Mouse (Mus musculus): ENCODE results near the gene Mrps12. TPM values are rescaled to one million over a fixed set of nuclear protein-coding genes. Genes with fewer than 3 reads are reported as not detected.

Gene Mrps12
- polyA plus RNA-seq, 1 experiment from 2014 or later = 77.7 TPM

- peaks cover 5% of the 10 kb centered on the region; the same call in 1 of the 2 replicates for H3K4me1 ChIP-seq (replicated peaks)
- no peaks in the 10 kb centered on the region for H3K36me3 ChIP-seq (replicated peaks)
- H3K27me3 ChIP-seq = 0 out of 2 replicates have a peak, but pooled peaks cover 3% of the 10 kb centered on the region
- H3K9me3 ChIP-seq (replicated peaks) = no peaks in the 10 kb centered on the region
- H3K9ac ChIP-seq = no peak overlapping the region
- 81% methylated on average over 2 of the region's 2 CpGs for WGBS (ENCODE audit: insufficient replicate concordance)
- no peak overlapping the region for H3K4me3 ChIP-seq (replicated peaks)
- no peak overlapping the region for H3K4me2 ChIP-seq
- no peak for ATAC-seq (ENCODE audit: insufficient read depth)
- H3K27ac ChIP-seq (replicated peaks) = no peak overlapping the region
Measured at GRCm38 (mm10) chr7:28724613-28725012, 17.0 kb downstream of the Mrps12 start.

- H3K9ac ChIP-seq = no peak overlapping the region
- no peak overlapping the region for H3K4me2 ChIP-seq
- peaks cover 5% of the 10 kb centered on the region; the same call in 1 of the 2 replicates for H3K4me1 ChIP-seq (replicated peaks)
- peaks cover 12% of the 10 kb centered on the region for H3K27me3 ChIP-seq
- H3K27ac ChIP-seq (replicated peaks) = no peak overlapping the region
- no peak overlapping the region for H3K4me3 ChIP-seq (replicated peaks)
- no peaks in the 10 kb centered on the region for H3K9me3 ChIP-seq (replicated peaks)
- 77% methylated on average over 7 of the region's 7 CpGs for WGBS (ENCODE audit: insufficient replicate concordance)
- no peaks in the 10 kb centered on the region for H3K36me3 ChIP-seq (replicated peaks)
- no peak for ATAC-seq (ENCODE audit: insufficient read depth)
Measured at GRCm38 (mm10) chr7:28722079-28722478, 19.5 kb downstream of the Mrps12 start.

DNA sequence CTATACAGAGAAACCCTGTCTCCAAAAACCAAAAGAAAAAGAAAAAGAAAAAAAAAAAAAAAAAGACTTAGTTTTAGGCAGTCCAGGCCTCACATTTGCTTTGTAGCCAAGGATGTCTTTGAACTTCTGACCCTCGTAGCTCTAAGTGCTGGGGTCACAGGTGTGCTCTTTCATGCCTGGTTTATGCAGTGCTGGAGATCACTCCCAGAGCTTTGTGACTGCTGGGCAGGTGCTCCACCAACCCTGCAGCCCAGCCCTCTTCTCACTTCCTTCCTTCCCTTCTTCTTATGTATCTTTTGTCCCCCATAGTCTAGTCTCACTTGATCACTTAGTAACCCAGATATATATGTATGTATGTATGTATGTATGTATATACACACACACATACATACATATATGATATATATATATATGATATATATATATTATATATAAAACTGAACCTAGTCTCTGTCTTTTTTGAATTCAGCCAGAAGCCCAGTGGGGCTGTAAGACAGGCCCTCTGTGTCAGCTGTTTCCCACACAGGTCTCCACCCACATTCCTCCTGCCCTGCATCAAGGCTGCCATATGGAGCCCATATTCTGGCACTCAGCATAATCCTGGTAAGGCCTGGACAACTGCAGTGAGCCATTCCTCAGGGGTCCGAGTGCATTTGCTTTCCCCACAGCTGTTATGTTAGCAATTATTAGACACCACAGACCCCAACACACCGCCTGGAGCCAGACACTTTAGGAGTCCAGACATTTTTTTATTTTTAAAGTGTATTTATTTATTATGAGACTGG, 20.7 kb downstream of the Mrps12 start:
- H3K4me3 ChIP-seq (replicated peaks) = no peak overlapping the region
- no peaks in the 10 kb centered on the region for H3K9me3 ChIP-seq (replicated peaks)
- peaks cover 22% of the 10 kb centered on the region for H3K27me3 ChIP-seq
- H3K4me1 ChIP-seq (replicated peaks) = no peaks in the 10 kb centered on the region
- no peak for ATAC-seq (ENCODE audit: insufficient read depth)
- no peaks in the 10 kb centered on the region for H3K36me3 ChIP-seq (replicated peaks)
- H3K9ac ChIP-seq = no peak overlapping the region
- no peak overlapping the region for H3K27ac ChIP-seq (replicated peaks)
- WGBS (ENCODE audit: insufficient replicate concordance) = 67% methylated on average over 3 of the region's 3 CpGs
- no peak overlapping the region for H3K4me2 ChIP-seq

DNA sequence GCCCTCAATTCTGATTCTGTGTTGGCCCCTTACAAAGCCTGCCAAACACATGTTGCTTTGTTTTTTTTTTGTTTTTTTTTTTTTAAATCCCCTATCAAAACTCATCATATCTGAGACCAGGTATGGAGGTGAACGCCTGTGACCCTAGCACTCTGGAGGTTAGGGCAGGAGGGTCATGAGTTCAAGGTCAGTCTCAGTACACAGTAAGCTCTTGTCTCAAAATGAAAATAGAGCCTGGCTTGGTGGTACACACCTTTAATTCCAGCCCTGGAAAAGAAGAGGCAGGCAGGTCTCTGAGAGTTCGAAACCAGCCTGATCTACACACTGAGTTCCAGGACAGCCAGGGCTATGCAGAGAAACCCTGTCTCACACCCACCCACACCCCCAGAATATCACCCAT, 22.0 kb downstream of the Mrps12 start:
- 64% methylated on average over 2 of the region's 2 CpGs for WGBS (ENCODE audit: insufficient replicate concordance)
- H3K4me2 ChIP-seq = no peak overlapping the region
- ATAC-seq (ENCODE audit: insufficient read depth) = no peak
- no peaks in the 10 kb centered on the region for H3K36me3 ChIP-seq (replicated peaks)
- H3K9me3 ChIP-seq (replicated peaks) = no peaks in the 10 kb centered on the region
- no peaks in the 10 kb centered on the region for H3K4me1 ChIP-seq (replicated peaks)
- H3K9ac ChIP-seq = no peak overlapping the region
- no peak overlapping the region for H3K4me3 ChIP-seq (replicated peaks)
- no peak overlapping the region for H3K27ac ChIP-seq (replicated peaks)
- peaks cover 30% of the 10 kb centered on the region for H3K27me3 ChIP-seq

- H3K27me3 ChIP-seq = peaks cover 32% of the 10 kb centered on the region
- H3K9me3 ChIP-seq (replicated peaks) = no peaks in the 10 kb centered on the region
- no peak overlapping the region for H3K4me3 ChIP-seq (replicated peaks)
- no peaks in the 10 kb centered on the region for H3K4me1 ChIP-seq (replicated peaks)
- no peak overlapping the region for H3K4me2 ChIP-seq
- no peak overlapping the region for H3K27ac ChIP-seq (replicated peaks)
- WGBS (ENCODE audit: insufficient replicate concordance) = 45% methylated on average over 4 of the region's 4 CpGs
- no peak overlapping the region for H3K9ac ChIP-seq
- no peaks in the 10 kb centered on the region for H3K36me3 ChIP-seq (replicated peaks)
- ATAC-seq (ENCODE audit: insufficient read depth) = no peak
Measured at GRCm38 (mm10) chr7:28719159-28719558, 22.5 kb downstream of the Mrps12 start.

- H3K36me3 ChIP-seq (replicated peaks) = no peaks in the 10 kb centered on the region
- H3K9me3 ChIP-seq (replicated peaks) = no peaks in the 10 kb centered on the region
- H3K4me2 ChIP-seq = no peak overlapping the region
- whole genome bisulfite sequencing (ENCODE audit: insufficient replicate concordance) = 65% methylated on average over 10 of the region's 10 CpGs
- no peaks in the 10 kb centered on the region for H3K4me1 ChIP-seq (replicated peaks)
- H3K27ac ChIP-seq (replicated peaks) = no peak overlapping the region
- no peak for ATAC-seq (ENCODE audit: insufficient read depth)
- H3K4me3 ChIP-seq (replicated peaks) = no peak overlapping the region
- peaks cover 32% of the 10 kb centered on the region for H3K27me3 ChIP-seq
- H3K9ac ChIP-seq = no peak overlapping the region
Measured at GRCm38 (mm10) chr7:28717726-28718125, 23.9 kb downstream of the Mrps12 start.

DNA sequence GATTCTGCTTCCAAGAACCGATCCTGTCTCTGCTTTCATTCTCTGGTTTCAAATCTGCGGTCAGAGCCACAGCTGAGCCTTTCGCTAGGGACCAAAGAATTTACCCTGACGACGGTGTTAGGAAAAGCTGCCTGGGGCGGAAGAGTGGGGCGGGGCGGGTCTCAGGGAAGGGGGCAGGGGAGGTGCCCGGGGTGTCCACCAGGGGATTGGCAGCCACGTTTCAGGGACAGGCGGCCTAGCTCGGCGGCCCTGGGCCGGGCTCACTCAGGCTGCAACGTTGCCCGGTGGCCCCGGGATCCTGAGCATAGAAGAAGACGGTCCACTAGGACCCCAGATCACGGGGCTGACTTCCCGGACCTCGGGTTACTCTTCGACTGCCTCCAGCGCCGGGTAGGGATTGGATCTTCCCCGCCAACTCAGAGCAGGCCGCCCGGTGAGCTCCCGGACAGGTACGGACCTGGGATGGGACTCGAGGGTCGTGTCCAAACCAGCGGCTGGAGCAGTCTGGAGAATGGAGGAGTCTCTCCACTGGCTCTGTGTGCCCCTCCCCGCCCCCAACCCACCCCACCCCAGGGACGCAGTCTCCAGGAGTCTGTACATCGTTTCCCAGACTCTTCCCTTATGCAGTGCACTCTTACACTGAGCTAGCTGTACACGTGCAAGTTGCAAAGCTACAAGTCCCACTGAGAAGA, 24.9 kb downstream of the Mrps12 start, which contains the start of gene Fbxo17:
Fbxo17 (plus strand) TSS at position 215 of the 692 bp plus-strand sequence.
- Histone ChIP-seq H3K27ac (replicated peaks) (no peak within 1 kb of the TSS), H3K27me3 (peaks cover 32% of the 10 kb centered on the region), H3K36me3 (replicated peaks) (no peaks in the 10 kb centered on the region), H3K4me3 (replicated peaks) (peak within 1 kb of the TSS; percentile 46), H3K4me1 (replicated peaks) (no peaks in the 10 kb centered on the region), H3K9ac (peak within 1 kb of the TSS; percentile 12; the same call in 1 of the 2 replicates), H3K4me2 (peak within 1 kb of the TSS; percentile 65), H3K9me3 (replicated peaks) (no peaks in the 10 kb centered on the region)
- 4% methylated on average over 36 of the region's 36 CpGs for WGBS (ENCODE audit: insufficient replicate concordance)
- ATAC-seq (ENCODE audit: insufficient read depth) = no peak

DNA sequence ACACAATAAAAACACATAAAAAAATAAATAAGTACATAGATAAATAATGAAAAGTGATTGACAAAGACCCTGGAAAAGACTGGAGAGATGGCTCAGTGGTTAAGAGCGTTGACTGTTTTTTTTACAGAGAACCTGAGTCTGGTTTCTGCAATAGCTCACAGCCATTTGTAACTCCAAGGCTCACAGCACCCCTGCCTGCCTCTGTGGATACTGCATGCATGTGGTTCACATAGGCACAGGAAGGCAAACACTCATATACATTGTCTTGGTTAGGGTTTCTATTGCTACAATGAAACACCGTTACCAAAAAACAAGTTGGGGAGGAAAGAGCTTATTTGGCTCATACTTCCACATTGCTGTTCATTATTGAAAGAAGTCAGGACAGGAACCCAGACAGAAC, 26.0 kb downstream of the Mrps12 start:
- WGBS (ENCODE audit: insufficient replicate concordance) = 75% methylated on average over 2 of the region's 2 CpGs
- H3K4me2 ChIP-seq = no peak overlapping the region

GRCm38 (mm10) chr7:28714667-28715066, 27.0 kb downstream of the Mrps12 start:
- Histone ChIP-seq H3K9ac (no peak overlapping the region), H3K9me3 (replicated peaks) (no peaks in the 10 kb centered on the region), H3K4me2 (no peak overlapping the region), H3K27me3 (peaks cover 32% of the 10 kb centered on the region), H3K4me1 (replicated peaks) (no peaks in the 10 kb centered on the region), H3K4me3 (replicated peaks) (no peak overlapping the region), H3K27ac (replicated peaks) (no peak overlapping the region), H3K36me3 (replicated peaks) (no peaks in the 10 kb centered on the region)
- no peak for ATAC-seq (ENCODE audit: insufficient read depth)
- WGBS (ENCODE audit: insufficient replicate concordance) = 58% methylated on average over 5 of the region's 5 CpGs

More for the DNA sequence above, 26.0 kb downstream of the Mrps12 start:
- Histone ChIP-seq H3K4me1 (replicated peaks) (no peaks in the 10 kb centered on the region), H3K4me3 (replicated peaks) (no peak overlapping the region), H3K27me3 (peaks cover 32% of the 10 kb centered on the region), H3K27ac (replicated peaks) (no peak overlapping the region), H3K9ac (no peak overlapping the region), H3K36me3 (replicated peaks) (no peaks in the 10 kb centered on the region), H3K9me3 (replicated peaks) (no peaks in the 10 kb centered on the region)
- ATAC-seq (ENCODE audit: insufficient read depth) = no peak

DNA sequence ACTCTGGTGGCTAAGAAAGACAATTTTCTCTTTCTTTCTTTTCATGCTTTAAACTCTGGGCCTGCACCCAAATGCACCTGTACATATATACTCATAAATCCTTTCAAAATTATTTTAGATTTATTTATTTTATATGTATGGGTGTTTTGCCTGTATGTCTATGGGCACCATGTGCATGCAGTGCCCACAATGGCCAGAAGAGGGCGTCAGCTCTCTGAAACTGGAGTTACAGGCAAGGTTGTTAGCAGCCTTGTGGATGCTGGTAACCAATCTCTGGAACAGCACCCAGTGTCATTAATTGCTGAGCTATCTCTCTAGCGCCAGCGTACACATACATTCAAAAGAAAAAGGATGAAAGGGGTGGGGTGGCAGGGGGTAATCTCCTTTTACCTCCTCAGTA, 30.7 kb downstream of the Mrps12 start:
- ATAC-seq (ENCODE audit: insufficient read depth) = no peak
- H3K4me2 ChIP-seq = no peak overlapping the region
- H3K4me3 ChIP-seq (replicated peaks) = no peak overlapping the region
- H3K27me3 ChIP-seq = peaks cover 10% of the 10 kb centered on the region; the same call in 1 of the 2 replicates
- no peaks in the 10 kb centered on the region for H3K9me3 ChIP-seq (replicated peaks)
- no peaks in the 10 kb centered on the region for H3K36me3 ChIP-seq (replicated peaks)
- H3K4me1 ChIP-seq (replicated peaks) = no peaks in the 10 kb centered on the region
- no peak overlapping the region for H3K27ac ChIP-seq (replicated peaks)
- no peak overlapping the region for H3K9ac ChIP-seq
- 64% methylated on average over 3 of the region's 3 CpGs for WGBS (ENCODE audit: insufficient replicate concordance)

DNA sequence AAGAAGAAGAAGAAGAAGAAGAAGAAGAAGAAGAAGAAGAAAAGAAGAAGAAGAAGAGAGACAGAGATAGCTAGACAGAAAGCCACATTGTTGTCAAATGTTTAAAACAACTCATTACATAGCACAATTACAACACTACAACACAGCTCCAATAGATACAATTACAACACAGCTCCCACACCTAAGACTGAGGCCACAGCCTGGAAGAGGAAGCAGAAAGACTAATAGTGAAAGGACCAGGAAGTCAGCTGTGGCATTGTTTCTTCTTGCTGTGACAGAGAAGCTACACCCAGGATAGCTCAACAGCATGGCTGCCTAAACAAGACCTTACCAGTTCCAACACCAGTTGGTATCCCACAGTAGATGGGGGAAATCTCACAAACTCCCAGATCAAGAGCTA, 32.2 kb downstream of the Mrps12 start:
- Histone ChIP-seq H3K9ac (no peak overlapping the region), H3K4me2 (no peak overlapping the region), H3K4me1 (replicated peaks) (no peaks in the 10 kb centered on the region), H3K36me3 (replicated peaks) (no peaks in the 10 kb centered on the region), H3K27ac (replicated peaks) (no peak overlapping the region), H3K27me3 (0 out of 2 replicates have a peak, but pooled peaks cover under 1% of the 10 kb centered on the region), H3K9me3 (replicated peaks) (no peaks in the 10 kb centered on the region), H3K4me3 (replicated peaks) (no peak overlapping the region)
- no peak for ATAC-seq (ENCODE audit: insufficient read depth)
